Mouse (Mus musculus) effector memory CD4-positive, alpha-beta T cell, adult 7 months (primary cell): ENCODE measurements around the gene Stk4. TPM values are rescaled to one million over a fixed set of nuclear protein-coding genes. Genes with fewer than 3 reads are reported as not detected.

Experiments
- polyA plus RNA-seq: library from polyadenylated mRNA; unstranded; fragments of 100-300 nt; shearing (Covaris generic); gene quantifications from one replicate; pipeline ENCODE4 v1.2.1, GENCODE M21; 2017

Gene Stk4
- 268 TPM for polyA plus RNA-seq

DNA sequence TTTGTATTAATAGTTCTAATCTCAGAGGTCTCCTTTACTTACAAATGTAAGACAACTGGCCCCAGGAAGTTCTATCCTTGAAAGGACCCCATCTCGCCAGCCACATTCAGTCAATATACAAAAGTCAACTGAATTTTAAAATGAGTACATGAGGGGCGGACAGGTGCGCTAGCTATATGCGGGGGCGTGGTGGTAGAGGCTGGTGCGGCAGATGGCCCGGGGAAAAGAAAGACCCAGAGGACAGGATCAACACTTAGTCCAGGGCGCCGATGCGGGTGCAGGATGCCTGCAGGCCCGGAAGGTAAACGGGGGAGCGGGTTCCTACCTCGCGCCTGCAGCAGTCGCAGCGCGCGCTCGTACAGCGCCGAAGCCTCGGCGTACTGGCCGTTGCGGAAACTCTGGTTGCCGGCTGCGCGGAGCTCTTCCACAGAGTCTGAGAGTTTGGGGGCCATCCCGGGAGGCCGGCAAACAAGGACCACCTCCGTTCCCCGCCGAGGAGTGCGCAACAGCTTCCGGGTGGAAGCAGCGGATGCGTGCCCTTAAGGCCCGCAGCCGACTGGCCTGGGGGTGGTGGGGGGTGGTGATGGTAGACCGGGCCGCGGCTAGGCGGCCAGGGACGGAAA, at the start of gene Stk4:
Gene Stk4, plus strand, starts transcription at position 181 of the 623 bp plus-strand sequence.

DNA sequence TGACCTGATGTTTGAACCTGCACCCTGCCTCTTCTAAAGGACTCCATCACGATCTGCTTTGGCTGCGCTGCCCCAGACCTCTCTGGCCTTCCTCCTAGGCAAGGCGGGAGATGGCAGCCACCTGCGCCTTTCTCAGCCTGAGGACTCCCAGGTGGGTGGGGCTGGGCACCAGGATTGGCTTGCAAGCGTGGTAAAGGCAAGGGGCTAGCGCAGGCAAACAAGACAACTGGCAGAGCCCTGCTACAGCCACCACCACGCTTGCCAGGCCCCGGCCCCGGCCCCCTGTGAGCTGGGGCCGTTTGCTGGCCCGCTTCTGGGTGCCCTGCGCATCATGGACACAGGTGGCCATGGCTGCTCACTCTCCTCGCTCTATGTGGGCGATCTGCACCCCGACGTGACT, 45.0 kb upstream of the Stk4 start, which contains the start of gene Pabpc1l:
Gene Pabpc1l, plus strand, starts transcription at position 301 of the 400 bp plus-strand sequence.

DNA sequence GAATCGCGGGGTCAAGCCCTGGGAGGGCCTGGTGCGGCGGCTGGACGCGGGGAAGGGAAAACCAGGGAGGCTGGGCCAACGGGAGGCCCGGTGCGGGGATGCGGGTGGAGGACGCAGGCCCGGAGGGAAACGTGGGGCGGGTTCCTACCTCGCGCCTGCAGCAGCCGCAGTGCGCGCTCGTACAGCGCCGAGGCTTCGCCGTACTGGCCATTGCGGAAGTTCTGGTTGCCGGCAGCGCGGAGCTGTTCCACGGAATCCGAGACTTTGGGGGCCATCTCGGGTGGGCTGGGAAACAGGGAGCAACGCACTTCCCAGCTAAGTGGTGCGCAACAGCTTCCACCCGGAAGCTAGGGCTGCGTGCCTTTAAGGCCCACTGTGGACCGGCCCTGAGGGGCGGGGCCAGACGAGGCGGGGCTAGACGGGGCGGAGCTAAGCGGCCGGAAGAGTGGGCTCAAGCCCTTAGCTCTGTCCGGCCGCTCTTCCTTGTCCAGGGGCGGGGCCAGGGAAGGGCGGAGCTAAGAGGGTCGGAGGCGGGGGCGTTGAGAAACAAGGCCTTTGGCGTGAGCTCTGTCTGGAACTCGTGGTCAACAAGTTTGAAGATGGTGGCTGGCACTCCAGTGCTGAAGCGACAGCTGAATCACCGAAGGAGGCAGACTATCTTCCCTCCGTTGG, 779 bp downstream of the Stk4 start, which contains the start of gene Tomm34:
Gene Tomm34, minus strand, starts transcription at position 405 of the 672 bp plus-strand sequence.

DNA sequence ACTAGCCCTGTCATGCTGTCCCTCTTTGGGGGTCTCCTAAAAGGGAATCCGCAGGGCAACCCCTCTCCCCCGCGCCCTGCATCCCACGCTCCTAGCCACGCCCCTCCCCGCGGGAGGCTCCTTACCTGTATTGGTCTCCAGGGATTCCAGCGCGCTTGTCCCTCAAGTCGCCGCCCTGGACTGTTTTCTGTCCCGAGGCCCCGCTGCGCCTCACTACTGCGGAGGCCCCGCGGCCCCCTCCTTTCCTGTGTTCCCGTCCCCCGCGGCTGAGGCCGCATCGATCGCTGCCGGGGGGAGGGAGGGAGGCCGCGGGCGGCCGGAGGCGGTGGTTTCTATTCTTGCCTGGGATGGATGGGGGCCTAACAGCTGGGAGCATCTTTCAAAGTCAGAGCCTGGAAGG, 100.8 kb downstream of the Stk4 start, which contains the start of gene Kcns1:
Gene Kcns1, minus strand, starts transcription at position 212 of the 400 bp plus-strand sequence.

DNA sequence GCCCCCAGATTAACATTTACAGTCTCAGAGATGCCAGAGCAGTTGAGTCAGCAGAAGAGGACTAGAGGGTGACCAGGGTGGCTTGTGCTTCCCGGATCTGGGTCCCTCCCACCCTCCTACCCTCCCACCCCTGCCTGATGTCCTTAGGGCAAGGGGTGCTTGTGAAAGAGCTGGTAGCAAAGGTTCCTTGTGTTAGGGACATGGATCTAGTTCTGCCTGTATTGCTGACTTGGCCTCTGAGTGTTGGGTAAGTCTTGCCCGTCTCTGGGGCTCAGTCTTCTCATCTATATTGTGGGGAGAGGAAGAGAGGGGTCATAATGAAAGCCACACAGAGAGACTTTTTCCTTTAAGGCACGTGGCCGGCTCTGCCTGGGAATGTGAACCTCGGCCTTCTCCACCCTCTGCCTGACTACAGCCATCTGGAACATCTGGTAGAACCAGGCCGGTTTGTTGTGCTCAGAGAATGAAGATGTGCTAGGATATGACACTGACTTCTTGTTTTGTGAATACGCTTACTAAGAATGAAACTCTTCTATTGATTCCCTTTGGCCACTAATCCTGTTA, 112.7 kb downstream of the Stk4 start, which contains the start of gene Wfdc5:
Gene Wfdc5, minus strand, starts transcription at position 51 of the 564 bp plus-strand sequence.

DNA sequence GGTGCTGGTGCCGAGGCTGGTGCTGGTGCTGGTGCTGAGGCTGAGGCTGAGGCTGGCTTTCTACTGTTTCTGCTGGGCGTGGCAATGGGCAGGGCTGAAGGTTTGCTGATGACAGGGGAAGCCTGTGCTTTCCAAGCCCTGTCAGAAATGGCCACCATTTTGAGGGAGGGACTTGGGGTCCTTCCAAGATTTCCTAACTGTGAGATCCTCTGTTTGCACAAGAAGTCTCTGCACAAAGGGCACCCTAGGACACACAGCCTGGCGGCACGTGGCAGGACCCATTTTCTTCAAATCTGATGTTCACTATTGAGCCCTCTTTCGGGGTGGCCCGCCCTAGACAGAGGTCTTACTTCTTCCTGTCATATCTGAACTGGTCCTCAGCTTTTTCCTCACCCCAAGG, 120.5 kb downstream of the Stk4 start, which contains the start of gene Wfdc12:
Gene Wfdc12, minus strand, starts transcription at position 33 of the 400 bp plus-strand sequence.

DNA sequence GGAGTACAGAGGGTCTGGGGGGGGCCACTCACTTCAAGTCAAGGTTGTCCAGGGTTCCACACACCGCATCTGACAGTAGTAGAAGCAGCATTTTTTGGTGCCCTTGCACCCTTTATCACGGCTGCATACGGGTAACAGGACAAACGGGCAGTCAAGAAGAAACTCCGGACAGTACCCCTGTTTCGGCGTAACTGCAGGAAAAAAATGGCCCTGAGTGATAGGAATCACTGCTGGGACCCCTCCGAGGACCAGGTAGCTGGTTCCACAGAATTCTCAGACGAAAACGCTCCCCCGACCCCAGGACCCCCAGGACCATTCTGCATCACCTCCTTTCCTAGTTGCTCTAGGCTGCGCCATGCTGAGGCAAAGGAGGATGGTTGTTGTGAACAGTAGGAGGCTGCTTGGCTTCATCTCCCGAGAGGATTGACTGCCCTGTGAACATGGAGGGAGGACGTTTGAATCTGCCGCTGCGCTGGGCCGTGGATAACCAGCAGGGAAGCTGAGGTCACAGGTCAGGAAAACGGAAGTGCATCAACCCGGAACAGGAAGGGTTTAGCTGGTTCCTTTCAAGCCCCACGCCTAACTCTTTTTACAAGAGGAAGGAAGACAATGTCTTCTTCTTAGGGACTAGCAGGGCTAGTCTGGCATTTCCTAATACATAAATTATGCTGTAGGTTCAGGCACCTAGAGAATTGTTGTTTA, 129.7 kb downstream of the Stk4 start, which contains the start of gene Wfdc15a:
Gene Wfdc15a, minus strand, starts transcription at position 505 of the 702 bp plus-strand sequence.

Other genes starting within 250 kb of the Stk4 start
- 0.22 TPM for gene Ccn5, start 249.5 kb upstream of the Stk4 start, polyA plus RNA-seq
- gene Kcnk15, start 216.7 kb upstream of the Stk4 start, polyA plus RNA-seq: not detected
- not detected for gene Rims4, start 151.6 kb upstream of the Stk4 start, polyA plus RNA-seq
- gene Ywhab, start 75.4 kb upstream of the Stk4 start, polyA plus RNA-seq: 125 TPM
- 0.73 TPM for gene Pabpc1l, start 44.9 kb upstream of the Stk4 start, polyA plus RNA-seq
- gene Tomm34, start 847 bp downstream of the Stk4 start, polyA plus RNA-seq: 119 TPM
- gene Kcns1, start 100.8 kb downstream of the Stk4 start, polyA plus RNA-seq: 0.13 TPM
- 0.38 TPM for gene Wfdc5, start 112.4 kb downstream of the Stk4 start, polyA plus RNA-seq
- gene Wfdc12, start 120.3 kb downstream of the Stk4 start, polyA plus RNA-seq: not detected
- not detected for gene Wfdc15a, start 129.8 kb downstream of the Stk4 start, polyA plus RNA-seq
- gene Wfdc15b, start 151.3 kb downstream of the Stk4 start, polyA plus RNA-seq: not detected
- not detected for gene Svs2, start 168.1 kb downstream of the Stk4 start, polyA plus RNA-seq
- gene Svs3b, start 186.3 kb downstream of the Stk4 start, polyA plus RNA-seq: not detected
- not detected for gene Svs4, start 208.1 kb downstream of the Stk4 start, polyA plus RNA-seq
- not detected for gene Svs3a, start 218.9 kb downstream of the Stk4 start, polyA plus RNA-seq
- gene Svs6, start 246.4 kb downstream of the Stk4 start, polyA plus RNA-seq: not detected